Mouse (Mus musculus): ENCODE data around the gene Fam167b.

GRCm38 (mm10) chr4:129540012-129540411, 38.3 kb downstream of the Fam167b start:
- peak; percentile 31; the same call in 1 of the 2 replicates for TF ChIP-seq ZC3H11A (IDR thresholded peaks at IDR 0.05; ENCODE audit: borderline replicate concordance, low read depth, low read length)
- TF ChIP-seq ZNF384 (IDR thresholded peaks at IDR 0.05; ENCODE audit: low read depth, low read length): no peak
- TF ChIP-seq HCFC1 (IDR thresholded peaks at IDR 0.05; ENCODE audit: borderline replicate concordance, insufficient read depth, low read length): no peak

All from ES-E14 (cell line).